Mouse (Mus musculus) heart, embryonic 11.5 days (tissue): ENCODE measurements around the gene B630019K06Rik. TPM values are rescaled to one million over a fixed set of nuclear protein-coding genes. Genes with fewer than 3 reads are reported as not detected.

Experiments used
- ATAC-seq: fragments of 200-750 bp; cut with Nextera tagmentation; replicated peaks from 2 replicates; pipeline ENCODE4 v1.8.0; 2017; ENCODE audit warnings: moderate library complexity; ENCODE audit not compliant: insufficient number of reproducible peaks, low FRiP score, low TSS enrichment
- H3K27ac ChIP-seq: fragments of 300-500 bp; sonication (generic); 2 replicates; pipeline ENCODE4 v1.5.1; 2014; ENCODE audit warnings: mild to moderate bottlenecking, low read depth, low read length
- H3K27me3 ChIP-seq: fragments of 300-500 bp; sonication (generic); 2 replicates; pipeline ENCODE4 v1.6.1; 2014; ENCODE audit warnings: mild to moderate bottlenecking, low read length, mixed read lengths; ENCODE audit not compliant: control insufficient read depth, insufficient read depth
- H3K36me3 ChIP-seq: fragments of 300-500 bp; sonication (generic); 2 replicates; pipeline ENCODE4 v1.6.1; 2014; ENCODE audit warnings: mild to moderate bottlenecking, low read length, moderate library complexity, mixed read lengths; ENCODE audit not compliant: control insufficient read depth, insufficient read depth
- H3K4me1 ChIP-seq: fragments of 300-500 bp; sonication (generic); 2 replicates; pipeline ENCODE4 v1.6.1; 2014; ENCODE audit warnings: low read length; ENCODE audit not compliant: control insufficient read depth, insufficient read depth
- H3K4me2 ChIP-seq: fragments of 300-500 bp; sonication (generic); 2 replicates; pipeline ENCODE4 v1.6.1; 2014; ENCODE audit warnings: mild to moderate bottlenecking, moderate library complexity
- H3K4me3 ChIP-seq: fragments of 300-500 bp; sonication (generic); 2 replicates; pipeline ENCODE4 v1.5.1; 2014; ENCODE audit warnings: low read depth, low read length
- H3K9ac ChIP-seq: fragments of 300-500 bp; sonication (generic); 2 replicates; pipeline ENCODE4 v1.6.1; 2014; ENCODE audit warnings: mild to moderate bottlenecking, low read depth, low read length, moderate library complexity
- H3K9me3 ChIP-seq: fragments of 300-500 bp; sonication (generic); replicated peaks from 2 replicates; pipeline ENCODE4 v1.6.1; 2016; ENCODE audit warnings: low read length; ENCODE audit not compliant: control insufficient read depth
- WGBS: fragments of 180-500 bp; shearing (Covaris S2); extraction: QIAGEN DNeasy Blood & Tissue Kit; methylation state at CpG from one replicate; pipeline ENCODE4 v1.1.7; 2014; ENCODE audit not compliant: insufficient replicate concordance; 5-methylcytosine and 5-hydroxymethylcytosine counted together
- polyA plus RNA-seq: library from polyadenylated mRNA; unstranded; fragments of >200 nt; fragmentation: Nextera tagmentation; extraction: Ambion mirVana; gene quantifications from 2 replicates; pipeline ENCODE4 v1.2.1, GENCODE M21; 2014

Gene B630019K06Rik
- polyA plus RNA-seq, 1 experiment from 2014 or later, result 2.2 TPM

GRCm38 (mm10) chrX:8900823-8901222 is 8.6 kb downstream of the B630019K06Rik start:
- H3K36me3 ChIP-seq, result no peaks in the 10 kb centered on the region
- no peaks in the 10 kb centered on the region for H3K27me3 ChIP-seq
- no peaks in the 10 kb centered on the region for H3K4me1 ChIP-seq
- H3K9me3 ChIP-seq, result no peaks in the 10 kb centered on the region
- H3K4me2 ChIP-seq, result no peak overlapping the region
- no peak overlapping the region for H3K4me3 ChIP-seq
- WGBS, result 73% methylated on average over 4 of the region's 4 CpGs
- H3K27ac ChIP-seq, result no peak overlapping the region
- no peak for ATAC-seq
- H3K9ac ChIP-seq, result no peak overlapping the region

GRCm38 (mm10) chrX:8901906-8902472 is 9.8 kb downstream of the B630019K06Rik start:
- WGBS, result 34% methylated on average over 7 of the region's 7 CpGs
- no peaks in the 10 kb centered on the region for H3K9me3 ChIP-seq
- no peaks in the 10 kb centered on the region for H3K27me3 ChIP-seq

GRCm38 (mm10) chrX:8921080-8921479 is 28.9 kb downstream of the B630019K06Rik start:
- no peaks in the 10 kb centered on the region for H3K9me3 ChIP-seq
- 71% methylated on average over 4 of the region's 4 CpGs for WGBS
- no peaks in the 10 kb centered on the region for H3K4me1 ChIP-seq
- H3K4me2 ChIP-seq, result no peak overlapping the region
- H3K4me3 ChIP-seq, result no peak overlapping the region
- no peak overlapping the region for H3K9ac ChIP-seq
- H3K27me3 ChIP-seq, result no peaks in the 10 kb centered on the region
- H3K27ac ChIP-seq, result no peak overlapping the region
- no peaks in the 10 kb centered on the region for H3K36me3 ChIP-seq
- no peak for ATAC-seq

More at GRCm38 (mm10) chrX:8901906-8902472, 9.8 kb downstream of the B630019K06Rik start:
- Histone ChIP-seq H3K9ac (no peak overlapping the region), H3K4me2 (no peak overlapping the region), H3K27ac (no peak overlapping the region), H3K36me3 (no peaks in the 10 kb centered on the region), H3K4me3 (no peak overlapping the region), H3K4me1 (no peaks in the 10 kb centered on the region)
- no peak for ATAC-seq

- Histone ChIP-seq H3K4me1 (no peaks in the 10 kb centered on the region), H3K9ac (no peak overlapping the region), H3K9me3 (no peaks in the 10 kb centered on the region), H3K27ac (no peak overlapping the region), H3K4me2 (no peak overlapping the region), H3K4me3 (no peak overlapping the region), H3K36me3 (no peaks in the 10 kb centered on the region), H3K27me3 (no peaks in the 10 kb centered on the region)
- 47% methylated on average over 9 of the region's 9 CpGs for WGBS
- no peak for ATAC-seq
Observed at GRCm38 (mm10) chrX:8921813-8922607, 29.8 kb downstream of the B630019K06Rik start.

GRCm38 (mm10) chrX:8927308-8927707 is 35.1 kb downstream of the B630019K06Rik start:
- no peaks in the 10 kb centered on the region for H3K9me3 ChIP-seq
- no peak overlapping the region for H3K4me3 ChIP-seq
- no peak overlapping the region for H3K9ac ChIP-seq
- no peak for ATAC-seq
- H3K27ac ChIP-seq, result no peak overlapping the region
- H3K27me3 ChIP-seq, result no peaks in the 10 kb centered on the region
- no peaks in the 10 kb centered on the region for H3K4me1 ChIP-seq
- H3K4me2 ChIP-seq, result no peak overlapping the region
- H3K36me3 ChIP-seq, result no peaks in the 10 kb centered on the region
- WGBS, result 38% methylated on average over 4 of the region's 4 CpGs

GRCm38 (mm10) chrX:8944041-8944440 is 51.9 kb downstream of the B630019K06Rik start:
- WGBS, result 81% methylated on average over 8 of the region's 8 CpGs
- Histone ChIP-seq H3K9ac (no peak overlapping the region), H3K9me3 (no peaks in the 10 kb centered on the region)

More at GRCm38 (mm10) chrX:8944041-8944440, 51.9 kb downstream of the B630019K06Rik start:
- H3K36me3 ChIP-seq, result no peaks in the 10 kb centered on the region
- H3K27me3 ChIP-seq, result no peaks in the 10 kb centered on the region
- no peak overlapping the region for H3K27ac ChIP-seq
- ATAC-seq, result no peak
- no peak overlapping the region for H3K4me3 ChIP-seq
- no peak overlapping the region for H3K4me2 ChIP-seq
- H3K4me1 ChIP-seq, result no peaks in the 10 kb centered on the region

Other genes with a start within 250 kb of the B630019K06Rik start
- not detected in 2 replicates for gene Ssxb8, start 201.5 kb upstream of the B630019K06Rik start, polyA plus RNA-seq
- gene Ssx9, start 143.9 kb upstream of the B630019K06Rik start, polyA plus RNA-seq, result not detected in 2 replicates
- not detected in 2 replicates for gene Ssxb5, start 88.7 kb upstream of the B630019K06Rik start, polyA plus RNA-seq
- not detected in 2 replicates for gene Gm6592, start 48.4 kb upstream of the B630019K06Rik start, polyA plus RNA-seq
- not detected in 2 replicates for gene Gm5751, start 18.1 kb upstream of the B630019K06Rik start, polyA plus RNA-seq
- not detected in 2 replicates for gene Fthl17b, start 70.6 kb downstream of the B630019K06Rik start, polyA plus RNA-seq
- gene Fthl17c, start 84.2 kb downstream of the B630019K06Rik start, polyA plus RNA-seq, result not detected in 2 replicates
- gene Fthl17d, start 94.4 kb downstream of the B630019K06Rik start, polyA plus RNA-seq, result not detected in 2 replicates
- not detected in 2 replicates for gene Fthl17e, start 141.1 kb downstream of the B630019K06Rik start, polyA plus RNA-seq
- gene Fthl17f, start 170.6 kb downstream of the B630019K06Rik start, polyA plus RNA-seq, result not detected in 2 replicates
- gene 4930402K13Rik, start 212.2 kb downstream of the B630019K06Rik start, polyA plus RNA-seq, result not detected in 2 replicates